Mouse (Mus musculus) E14TG2a.4 (cell line): ENCODE measurements at regions not wholly inside any gene's neighbourhood (a gene's known extent, or its start where the extent isn't known, plus 50 kb on each side); places are given as distances from the start of the nearest gene placed in this dataset.

Source experiments
- CTCF ChIP-seq: conservative IDR thresholded peaks from 2 replicates; pipeline ENCODE4 v1.5.1; 2014; ENCODE audit warnings: low read length
- POU5F1 ChIP-seq: IDR thresholded peaks from 2 replicates; pipeline ENCODE4 v1.6.1; 2014; ENCODE audit warnings: low read length, borderline replicate concordance

DNA sequence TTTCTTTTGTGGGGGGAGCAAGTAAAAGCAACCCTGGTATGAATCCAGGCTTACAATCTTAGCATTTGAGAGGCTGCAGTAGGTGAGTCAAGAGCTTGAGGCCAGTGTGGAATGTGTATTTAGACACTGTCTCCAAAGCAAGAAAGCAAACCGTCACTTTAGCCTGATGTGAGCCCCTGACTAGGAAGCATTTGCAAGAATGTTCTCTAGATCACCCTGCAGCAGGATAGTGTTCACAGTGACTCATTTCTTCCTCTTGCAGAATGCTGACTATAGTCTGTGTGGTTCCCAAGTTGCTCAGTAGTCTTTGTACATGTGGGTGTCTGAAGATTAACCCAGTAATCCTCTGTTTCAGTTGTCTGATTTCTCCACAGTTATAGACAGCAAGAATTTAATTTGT is 88.7 kb upstream of the Nectin3 start:
- TF ChIP-seq CTCF (no peak), POU5F1 (no peak)
